Mouse (Mus musculus) layer of hippocampus, postnatal 14 days (tissue): ENCODE data around the gene Ppargc1a. TPM values are rescaled to one million over a fixed set of nuclear protein-coding genes. Genes with fewer than 3 reads are reported as not detected.
A peak's percentile ranks its signal among the peaks of the same experiment; 100 is the strongest.

Source experiments
- DNase-seq, 2 experiments: peaks; one replicate each; pipeline ENCODE4 v3.0.0; 2021 to 2022; ENCODE audit warnings: low spot score in 2 of 2, mixed read lengths in 1 of 2
- long read RNA-seq, 2 experiments: library from polyadenylated mRNA; stranded (forward); transcript quantifications; one replicate each; pipeline ENCODE4 v2.0.0; 2021
- total RNA-seq, 2 experiments: library from RNA; stranded (reverse); gene quantifications; 2 replicates each; pipeline ENCODE4 v1.2.3; 2021

The Ppargc1a gene
- total RNA-seq, result 10 to 100 TPM; 41.9 to 50.1 TPM
- long read RNA-seq, experiment 1, full-length matches to known transcripts, result 1 of 11 reads
- long read RNA-seq, experiment 1, partial matches to known transcripts, result 5 of 11 reads
- long read RNA-seq, experiment 1, other reads (novel, unspliced or antisense), result 5 of 11 reads
- long read RNA-seq, experiment 2, full-length matches to known transcripts, result 2 of 9 reads
- long read RNA-seq, experiment 2, partial matches to known transcripts, result 3 of 9 reads
- long read RNA-seq, experiment 2, other reads (novel, unspliced or antisense), result 4 of 9 reads

DNA sequence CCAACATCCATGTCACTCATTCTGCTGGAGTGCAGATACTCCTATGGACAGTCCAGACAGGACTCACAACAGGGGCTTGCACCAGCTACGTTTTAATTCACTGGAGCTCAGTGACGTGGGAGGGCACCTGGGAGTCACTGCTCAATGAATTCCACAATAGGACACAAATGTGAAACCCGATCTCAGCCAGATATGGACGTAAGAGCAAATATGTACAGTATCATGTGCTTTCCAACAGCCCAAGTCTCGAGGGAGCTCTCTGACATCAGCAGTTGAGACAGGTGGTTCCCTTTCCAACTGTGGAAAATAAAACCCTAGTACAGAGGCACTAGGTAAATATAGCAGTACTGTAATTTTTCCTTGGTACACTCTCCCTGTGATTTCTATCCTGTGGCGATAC lies at the start of gene Ppargc1a:
Gene Ppargc1a (minus strand): TSS at position 68 of the 400 bp plus-strand sequence.
- no peak for DNase-seq

DNA sequence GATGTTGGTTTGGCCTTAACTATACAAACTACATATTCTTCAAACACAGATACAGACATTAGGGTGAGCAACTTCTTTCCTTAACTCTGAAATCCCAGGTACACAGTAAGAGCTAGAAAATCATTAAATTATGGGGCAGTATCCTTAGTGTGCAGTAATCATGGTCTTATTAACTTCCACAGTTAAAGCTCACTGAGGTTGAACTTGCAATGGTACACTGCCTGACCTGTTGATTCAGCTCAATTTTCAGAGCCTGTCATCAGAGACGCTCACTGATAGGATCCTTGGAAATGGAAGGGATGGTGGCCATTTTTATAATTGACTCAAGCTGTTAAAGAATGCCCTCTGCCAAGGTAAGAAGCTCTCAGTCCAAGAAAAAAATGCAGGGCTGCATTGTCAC lies 49.4 kb upstream of the Ppargc1a start:
- no peak for DNase-seq

DNA sequence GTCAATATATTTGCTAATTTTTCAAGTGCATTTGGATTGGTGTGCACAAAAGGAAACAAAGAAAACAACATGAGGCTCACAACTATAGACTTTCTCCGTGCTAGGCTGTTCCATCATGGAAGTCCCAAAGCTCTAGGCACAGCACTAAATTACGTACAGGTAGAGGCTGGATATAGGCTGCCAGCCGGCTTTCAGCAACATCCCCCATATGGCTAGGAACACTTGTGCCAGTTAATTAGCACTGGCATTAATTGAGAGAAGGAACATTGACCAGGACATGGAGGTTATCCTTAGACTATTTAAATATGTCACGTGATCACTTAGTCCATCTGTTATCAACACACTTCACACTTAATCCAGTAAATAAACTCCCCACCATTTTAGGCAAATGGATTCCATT lies 44.5 kb upstream of the Ppargc1a start:
- no peak for DNase-seq

DNA sequence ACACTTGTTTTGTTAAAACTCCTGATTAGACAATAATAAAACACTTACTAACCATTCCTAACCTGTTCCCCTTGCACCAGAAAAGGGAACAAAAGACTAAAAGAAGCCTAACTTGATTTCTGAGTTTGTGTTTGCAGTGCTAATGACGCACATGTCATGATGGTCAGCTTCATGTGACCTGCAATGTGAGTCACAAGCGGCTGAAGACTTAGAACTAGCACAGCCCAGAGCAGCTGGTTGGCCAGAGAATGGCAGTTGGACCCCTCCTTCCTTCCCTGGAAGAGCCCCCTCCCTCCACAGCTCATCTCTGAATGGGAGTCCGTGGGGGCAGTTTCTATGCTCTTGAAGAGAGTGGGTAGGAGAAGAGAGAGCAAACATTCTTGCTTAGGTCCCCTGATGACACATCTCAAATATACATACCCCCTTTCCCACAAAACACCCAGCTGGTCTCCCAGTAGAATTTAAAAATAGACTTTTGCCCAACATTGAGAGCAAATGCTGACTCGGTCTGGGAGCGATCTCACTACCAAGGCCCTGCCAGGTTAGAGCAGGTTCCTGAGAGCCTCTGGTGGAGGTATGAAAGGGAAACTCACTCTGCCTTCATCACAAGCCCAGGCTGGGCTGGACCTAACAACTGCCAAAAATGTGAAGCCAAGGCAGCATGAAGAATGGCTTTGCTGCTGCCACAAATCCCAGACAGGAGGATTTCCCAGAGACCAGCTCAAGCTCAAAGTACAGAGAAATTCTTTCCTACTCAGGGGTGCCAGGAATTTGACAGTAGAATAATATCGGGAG lies 40.4 kb upstream of the Ppargc1a start:
- DNase-seq, result no peak

DNA sequence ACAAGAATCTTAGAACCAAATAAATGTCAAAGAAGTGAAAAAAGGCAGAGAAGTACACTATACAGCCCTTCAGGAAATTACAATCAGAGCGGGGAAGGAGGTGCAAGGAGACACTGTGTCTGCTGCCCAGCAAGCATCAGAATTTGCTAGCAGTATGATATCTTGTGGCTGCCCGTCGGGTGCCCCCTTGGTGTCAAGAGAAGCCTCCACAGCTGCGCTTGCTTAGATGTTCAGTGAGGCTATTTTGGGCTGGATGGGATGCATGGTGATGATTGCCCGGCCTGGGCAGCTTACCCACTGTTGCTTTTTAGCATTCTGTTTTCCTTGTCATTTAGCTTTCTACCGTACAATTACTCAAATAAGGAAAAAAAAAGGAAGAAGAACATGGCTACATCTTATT lies 32.0 kb upstream of the Ppargc1a start:
- DNase-seq, result no peak

DNA sequence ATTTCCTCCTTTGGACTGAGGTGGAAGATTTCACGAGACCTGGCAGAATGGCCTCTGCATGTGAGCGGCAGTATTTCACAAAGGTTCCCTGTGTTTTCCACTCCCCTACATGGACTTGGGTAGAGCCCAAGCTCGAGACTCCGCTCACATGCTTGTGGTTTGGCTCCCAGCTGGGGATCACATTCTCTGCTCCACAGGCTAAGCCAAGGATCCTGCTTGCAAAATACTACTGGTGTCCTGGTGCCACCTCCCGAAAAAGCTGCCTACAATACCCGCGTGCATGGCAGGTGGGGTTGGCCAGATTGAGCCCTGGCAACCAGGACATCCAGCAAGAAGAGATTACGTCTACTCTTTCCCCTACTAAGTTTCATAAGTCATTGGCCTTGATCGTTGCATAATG lies 28.1 kb upstream of the Ppargc1a start:
- no peak for DNase-seq

DNA sequence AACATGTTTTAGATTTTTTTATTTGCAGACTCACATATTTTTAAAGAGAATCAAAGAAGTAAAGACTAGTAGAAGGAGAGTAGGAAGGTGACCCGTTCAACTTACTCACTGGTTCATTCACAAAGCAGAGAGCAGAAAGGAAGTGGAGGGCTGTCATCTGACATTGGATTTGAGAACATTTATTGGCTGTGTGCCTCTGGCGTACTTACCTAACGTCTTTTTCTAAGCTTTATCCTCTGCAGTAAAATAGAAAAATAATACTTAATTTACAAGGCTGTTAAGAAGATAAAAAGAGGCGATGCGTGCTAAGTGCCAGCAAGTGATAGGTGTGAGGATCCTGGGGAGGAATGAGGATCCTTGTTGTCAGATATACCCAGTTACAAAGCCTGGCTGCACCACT lies 24.7 kb upstream of the Ppargc1a start:
- no peak for DNase-seq

DNA sequence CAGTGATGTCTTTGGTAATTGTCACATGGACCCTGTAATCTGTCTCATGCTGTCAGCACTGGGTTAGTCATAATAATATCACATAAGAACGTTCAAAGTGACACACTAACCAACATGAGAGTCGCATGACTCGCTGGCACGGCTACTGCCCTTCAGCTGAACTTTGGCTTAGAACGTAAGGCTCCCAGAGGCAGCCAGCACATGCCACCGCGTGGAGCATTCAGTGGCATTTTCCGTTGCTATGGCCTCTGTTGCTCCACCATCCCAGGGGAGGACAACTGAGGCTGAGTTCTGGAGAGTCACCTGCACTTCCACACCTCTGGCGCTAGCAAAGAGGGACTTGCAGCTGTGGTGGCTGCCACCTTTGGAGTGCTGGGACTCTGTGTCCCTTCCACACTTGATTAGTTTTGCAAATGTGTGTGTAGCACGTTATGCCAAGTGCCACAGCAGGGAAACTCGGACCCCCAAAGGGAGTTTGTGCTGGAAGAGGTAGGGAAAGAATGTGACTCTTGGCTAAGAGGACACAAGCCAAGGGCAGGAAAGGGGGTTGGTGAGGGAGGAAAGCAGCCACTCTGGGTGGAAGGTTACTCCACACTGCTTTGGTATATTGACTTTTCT lies 24.1 kb upstream of the Ppargc1a start:
- DNase-seq, result no peak

DNA sequence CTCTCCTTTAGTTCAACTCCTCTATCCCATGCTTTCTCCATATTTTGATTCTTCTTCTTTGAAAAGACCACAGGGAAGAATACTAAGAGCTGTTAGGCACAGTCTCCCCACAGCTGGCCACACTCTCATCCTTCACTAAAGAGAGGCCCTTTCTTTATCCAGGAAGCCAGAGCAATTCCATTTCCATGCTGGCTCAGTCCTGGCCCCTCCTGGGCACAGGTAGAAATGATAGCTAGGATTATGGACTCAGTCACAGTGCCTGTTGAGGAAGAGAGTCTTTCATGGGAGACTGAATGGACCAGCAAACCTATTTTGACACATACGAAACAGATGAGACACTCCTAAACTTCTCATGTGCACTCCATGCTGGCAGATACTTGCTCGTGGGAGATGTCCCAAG lies 18.7 kb upstream of the Ppargc1a start:
- no peak for DNase-seq

DNA sequence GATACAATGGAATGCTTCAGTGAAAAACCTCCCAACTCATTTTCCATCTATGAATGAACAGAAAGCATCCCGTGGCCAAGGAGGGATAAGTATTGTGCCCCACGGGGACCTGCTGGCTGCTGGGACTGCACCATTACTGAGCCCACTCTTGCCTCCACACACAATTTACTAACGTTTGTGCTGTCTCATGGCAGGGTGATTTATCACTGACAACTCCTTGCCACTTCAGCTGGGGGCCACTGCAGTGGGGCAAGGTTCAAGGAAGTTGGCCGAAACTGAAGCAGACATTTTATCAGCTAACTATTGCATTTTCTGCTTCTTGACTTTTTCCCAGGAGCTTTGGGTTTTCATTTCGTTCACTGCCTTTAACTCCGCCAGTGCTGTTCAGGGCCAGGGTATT lies 17.5 kb upstream of the Ppargc1a start:
- DNase-seq, result no peak

DNA sequence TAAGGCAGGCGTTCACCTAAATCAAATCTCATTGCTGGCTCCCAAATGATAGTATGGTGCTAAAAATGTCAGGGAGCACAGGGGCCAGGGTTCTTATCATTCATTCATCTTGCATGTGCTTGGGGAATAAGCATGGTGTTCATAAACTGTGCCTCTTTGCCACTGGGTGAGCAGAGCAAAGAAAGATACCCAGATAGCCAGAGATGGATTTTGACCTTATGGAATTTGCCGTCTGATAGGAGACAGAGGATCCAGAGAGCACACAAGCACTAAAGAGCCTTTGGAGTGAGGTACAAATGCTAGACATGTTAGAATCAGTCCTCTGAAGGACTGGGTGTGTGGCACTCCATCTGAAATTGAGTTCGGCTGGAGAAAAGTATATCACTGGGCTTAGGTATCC lies 16.7 kb upstream of the Ppargc1a start:
- no peak for DNase-seq

DNA sequence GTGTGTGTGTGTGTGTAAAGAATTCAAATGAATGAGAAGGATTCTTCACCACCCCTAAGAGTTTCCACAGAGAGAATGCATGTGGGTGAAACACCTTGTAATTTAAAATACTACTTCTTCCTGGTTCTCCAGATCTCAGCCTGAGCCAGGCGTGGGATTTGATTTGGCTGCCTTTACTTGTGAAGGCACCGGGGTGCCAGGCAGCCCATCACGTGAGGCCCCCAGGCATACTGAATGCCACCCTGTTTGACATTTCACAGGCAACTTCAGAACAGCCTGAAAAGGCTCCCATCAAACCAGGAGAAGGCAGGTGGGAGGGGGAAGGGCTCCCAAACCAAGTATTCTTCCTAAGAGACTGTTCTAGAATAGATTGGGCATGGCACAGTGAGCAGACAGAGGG lies 16.1 kb upstream of the Ppargc1a start:
- no peak for DNase-seq

DNA sequence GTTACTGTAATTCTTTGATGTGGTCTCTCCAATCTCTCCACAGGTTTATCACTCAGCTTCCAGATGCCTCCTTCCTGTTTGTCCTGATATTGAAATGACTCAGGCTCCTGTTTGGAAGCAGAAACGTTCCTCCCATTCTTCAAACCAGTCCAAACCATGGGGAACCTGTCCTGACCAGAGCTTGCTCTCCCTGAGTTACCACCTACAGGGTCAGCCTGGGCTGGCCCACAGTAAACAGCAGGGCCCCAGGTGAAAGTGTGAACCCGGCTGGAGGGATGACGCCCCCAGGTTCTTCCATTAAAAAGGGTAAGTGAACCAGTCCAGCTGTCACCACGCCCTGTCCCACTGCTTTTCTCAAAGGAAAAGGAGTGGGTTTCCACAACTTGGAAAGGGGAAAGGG lies 15.5 kb upstream of the Ppargc1a start:
- no peak for DNase-seq

DNA sequence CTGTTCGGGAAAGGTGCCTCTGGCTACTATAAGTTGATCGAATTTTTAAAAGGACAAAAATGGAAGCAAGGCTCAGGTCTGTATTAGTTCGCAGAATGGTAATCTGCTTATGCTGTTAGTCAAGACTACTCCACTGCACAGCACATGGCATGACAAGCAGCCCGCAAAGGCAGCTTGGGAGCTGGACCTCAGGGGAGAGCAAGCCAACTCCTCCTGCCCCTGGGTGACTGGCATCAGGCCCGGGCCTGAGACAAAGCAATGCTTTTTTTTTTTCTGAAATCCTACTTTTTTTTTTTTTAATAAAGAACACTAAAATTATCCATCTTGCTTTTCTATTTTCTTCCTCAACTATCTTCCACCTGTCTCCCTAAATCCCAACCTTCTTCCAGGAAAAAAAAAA lies 15.1 kb upstream of the Ppargc1a start:
- no peak for DNase-seq

DNA sequence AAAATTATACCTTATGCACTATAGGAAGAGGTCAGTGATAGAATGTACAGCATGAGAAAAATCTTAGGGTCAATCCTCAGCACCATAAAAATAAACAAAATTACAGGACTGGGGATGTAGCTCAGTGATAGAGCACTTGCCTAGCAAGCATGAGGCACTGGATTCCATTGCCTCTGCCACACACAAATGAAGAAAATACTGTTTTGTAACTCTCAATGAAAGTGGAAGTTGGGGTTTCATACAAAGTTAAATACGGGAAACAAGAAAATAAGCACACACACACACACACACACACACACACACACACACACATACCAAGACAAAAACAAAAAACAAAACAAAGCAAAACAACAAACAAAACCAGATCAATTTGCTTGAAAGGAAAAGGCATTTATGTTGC lies 10.1 kb upstream of the Ppargc1a start:
- DNase-seq, result no peak

DNA sequence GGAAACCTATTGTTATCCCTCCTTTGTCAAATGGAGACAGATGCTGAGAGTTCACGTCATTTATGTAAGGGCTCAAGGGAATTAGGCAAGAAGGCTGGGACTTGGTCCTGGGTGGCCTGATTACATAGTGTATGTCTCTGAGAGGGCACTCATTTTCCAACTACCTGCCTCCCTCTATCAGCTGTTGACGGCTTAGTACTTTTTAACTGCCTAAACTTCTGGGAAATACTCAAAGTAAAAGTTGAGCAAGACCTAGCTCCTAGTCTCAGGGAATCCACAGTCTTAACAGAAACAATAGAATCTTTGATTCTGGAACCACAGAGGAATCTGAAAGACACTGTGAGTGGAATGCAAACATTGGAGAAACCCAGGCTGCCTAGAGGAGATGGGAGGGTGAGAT lies 6.2 kb upstream of the Ppargc1a start:
- DNase-seq, result no peak

DNA sequence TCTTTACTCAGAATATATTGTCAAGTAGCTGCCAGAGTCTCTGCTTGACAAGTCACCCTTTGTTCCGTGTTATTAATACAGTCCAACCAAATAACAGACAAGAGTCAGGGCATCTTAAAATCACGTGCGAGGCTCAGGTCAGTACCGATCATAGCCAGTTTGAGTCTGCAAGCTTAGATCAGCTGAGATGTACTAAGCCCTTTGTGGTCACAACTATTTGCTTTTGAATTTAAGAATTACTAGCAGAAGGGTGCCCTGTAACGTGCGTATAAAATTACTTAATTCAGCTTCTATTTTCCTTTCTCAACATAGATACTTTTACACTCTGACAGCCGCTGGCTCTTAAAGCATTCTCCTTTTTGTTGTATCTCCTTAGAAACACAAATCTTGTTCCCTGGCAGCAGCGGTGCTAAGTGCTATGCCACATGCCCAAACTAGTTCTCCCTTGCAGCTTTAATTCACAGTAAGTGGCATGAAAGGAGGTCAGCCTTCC lies 718 bp upstream of the Ppargc1a start:
- DNase-seq, result peak in 1 of 2 experiments; percentile 44

DNA sequence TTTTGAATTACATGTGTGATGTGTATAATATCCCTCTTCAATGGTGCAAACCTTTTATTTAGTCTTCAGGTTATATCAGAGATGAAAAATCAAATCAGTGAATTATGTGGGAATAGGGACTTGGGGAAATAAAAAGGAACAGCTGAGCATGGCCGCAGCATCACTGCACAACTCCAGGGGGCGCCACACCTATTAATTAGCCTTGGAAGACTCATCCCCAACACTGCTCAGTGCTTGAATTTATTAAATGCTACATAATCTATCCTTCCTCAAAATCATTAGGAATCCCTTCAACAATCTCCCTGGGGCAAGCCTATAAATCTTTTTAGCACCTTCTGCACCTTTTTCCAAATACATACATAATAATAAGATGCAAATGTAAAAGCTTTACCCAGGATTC lies 1.9 kb downstream of the Ppargc1a start:
- DNase-seq, result no peak

DNA sequence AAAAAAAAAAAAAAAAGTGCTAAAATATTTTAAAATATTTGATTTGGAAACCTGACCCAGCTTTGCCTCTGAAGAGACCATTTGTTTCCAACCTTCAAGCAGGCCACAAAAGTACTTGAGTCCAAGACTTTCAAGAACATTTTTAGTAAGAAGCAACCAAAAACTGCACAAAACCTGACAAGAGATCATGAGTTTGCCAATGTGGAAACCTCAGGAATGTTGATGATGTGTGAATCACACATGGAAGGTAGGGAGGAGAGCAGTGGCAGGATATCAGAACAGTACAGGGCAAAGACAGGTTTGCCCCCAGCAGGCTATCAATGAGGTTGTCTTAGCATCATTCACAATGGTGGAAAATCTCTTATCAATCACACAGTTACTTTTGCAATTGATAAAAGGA lies 2.5 kb downstream of the Ppargc1a start:
- DNase-seq, result no peak

DNA sequence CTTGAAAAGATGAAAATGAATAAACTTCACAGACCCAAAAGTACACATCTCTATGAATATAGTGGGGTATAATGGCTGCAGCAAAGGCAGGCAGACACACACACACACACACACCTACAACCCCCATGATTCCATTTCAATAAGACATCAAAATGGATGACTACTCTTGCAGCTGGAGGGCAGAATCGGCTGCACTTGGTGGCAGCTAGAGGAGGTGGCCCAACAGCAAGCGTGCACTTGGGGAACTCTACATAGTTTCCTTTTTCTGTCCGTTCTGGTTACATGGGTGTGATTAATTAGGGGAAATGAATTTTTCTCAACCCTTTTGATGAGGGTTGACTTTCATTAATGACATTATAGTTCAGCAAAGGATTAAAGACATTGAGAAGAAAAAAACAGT lies 4.0 kb downstream of the Ppargc1a start:
- no peak for DNase-seq

DNA sequence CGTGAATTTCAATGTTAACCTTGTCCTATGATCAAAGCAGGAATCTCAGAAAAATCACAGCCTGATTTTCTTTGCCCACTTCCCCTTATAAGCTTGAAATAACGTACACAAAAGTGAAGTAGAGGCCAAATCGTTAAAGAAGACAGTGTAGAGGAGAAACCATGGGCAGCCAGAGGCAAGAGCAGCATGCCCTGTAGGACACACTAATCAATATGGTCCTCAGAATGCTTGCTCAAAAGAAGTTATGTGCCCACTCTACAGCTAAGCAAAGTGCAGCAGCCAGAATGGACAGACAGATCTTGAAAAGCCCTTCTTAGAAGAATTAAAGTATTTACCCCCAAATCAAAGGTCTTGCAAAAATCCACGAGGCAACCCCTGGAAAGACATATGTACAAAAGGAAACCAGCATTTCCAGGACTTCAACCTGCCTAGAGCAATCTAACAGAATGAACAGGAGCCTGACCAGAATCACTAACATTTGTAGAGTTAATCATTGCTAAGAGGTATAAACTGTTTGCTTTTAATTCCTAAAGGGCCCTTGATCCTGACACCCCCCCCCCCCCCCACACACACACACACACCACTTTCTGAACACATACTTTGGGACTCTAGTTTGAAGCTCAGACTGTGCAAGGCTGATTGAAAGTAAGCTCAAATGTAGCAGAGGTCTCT lies 9.8 kb downstream of the Ppargc1a start:
- DNase-seq, result no peak

DNA sequence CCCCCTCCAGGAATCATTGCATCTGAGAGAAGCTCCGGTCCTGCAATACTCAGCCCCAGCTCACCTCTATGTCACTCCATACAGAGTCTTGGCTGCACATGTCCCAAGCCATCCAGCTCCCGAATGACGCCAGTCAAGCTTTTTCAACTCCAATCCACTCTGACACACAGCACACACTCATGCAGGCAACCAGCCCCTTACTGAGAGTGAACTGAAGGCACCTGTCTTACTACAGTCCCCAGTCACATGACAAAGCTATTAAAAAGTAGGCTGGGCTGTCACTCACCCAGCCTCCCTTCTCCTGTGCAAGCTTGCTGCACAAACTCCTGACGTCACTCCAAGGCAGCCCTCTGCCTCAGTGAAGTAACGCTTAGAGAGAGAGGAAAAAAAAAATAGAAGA lies 13.9 kb downstream of the Ppargc1a start:
- DNase-seq, result peak in 1 of 2 experiments; percentile 35
